Mouse (Mus musculus) lung, postnatal 14 days (tissue): ENCODE measurements around the gene Prl8a2.

Experiments used
- DNase-seq: peaks from one replicate; pipeline ENCODE4 v3.0.0; 2021

Gene Prl8a2

GRCm38 (mm10) chr13:27345373-27345772 is at the start of gene Prl8a2:
TSS of gene Prl8a2 (plus strand) at chr13:27345673.
- DNase-seq = no peak

DNA sequence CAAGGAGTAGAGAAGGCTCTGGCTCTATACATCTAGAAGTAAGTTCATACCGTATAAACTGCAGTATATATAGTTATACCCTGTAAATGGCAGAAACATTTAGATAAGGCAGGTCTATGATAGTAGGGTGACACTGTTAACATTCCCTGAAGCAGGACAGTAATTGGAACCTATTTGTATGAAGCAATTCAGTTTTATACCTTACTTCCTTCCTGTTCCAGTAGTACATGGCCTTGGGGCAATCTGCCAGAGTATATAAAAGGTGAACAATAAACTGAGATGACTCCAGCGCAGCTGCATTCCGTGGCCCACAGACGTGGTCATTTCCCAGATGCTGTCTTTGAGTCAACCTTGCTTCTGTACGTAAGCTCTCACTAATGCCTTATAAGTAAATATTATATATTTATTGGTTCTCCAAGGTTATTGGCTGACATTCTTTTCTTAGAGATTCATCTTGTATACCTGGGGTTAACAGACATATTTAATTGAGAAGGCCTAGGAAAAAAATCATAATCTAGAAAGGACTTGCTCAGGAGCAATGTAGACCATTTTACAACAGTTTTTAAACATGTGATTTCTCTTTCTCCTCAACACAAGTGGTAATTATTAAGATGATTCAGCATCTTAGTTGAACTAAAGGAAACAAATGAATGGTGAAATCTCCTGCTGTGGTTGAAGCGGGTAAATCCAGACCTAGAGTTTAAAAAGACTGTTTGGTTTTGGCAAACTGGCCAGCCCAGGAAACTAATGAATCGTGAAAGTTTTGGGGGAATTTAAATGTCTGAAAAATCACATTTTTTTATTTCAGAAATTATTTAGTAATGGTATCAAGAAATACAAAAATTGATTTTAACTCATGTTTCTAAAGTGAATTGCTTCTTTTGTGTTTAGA is 32.9 kb upstream of the Prl8a2 start, which contains the start of gene Prl6a1:
TSS of gene Prl6a1 (plus strand) at position 294 of the 892 bp plus-strand sequence.
- no peak for DNase-seq

DNA sequence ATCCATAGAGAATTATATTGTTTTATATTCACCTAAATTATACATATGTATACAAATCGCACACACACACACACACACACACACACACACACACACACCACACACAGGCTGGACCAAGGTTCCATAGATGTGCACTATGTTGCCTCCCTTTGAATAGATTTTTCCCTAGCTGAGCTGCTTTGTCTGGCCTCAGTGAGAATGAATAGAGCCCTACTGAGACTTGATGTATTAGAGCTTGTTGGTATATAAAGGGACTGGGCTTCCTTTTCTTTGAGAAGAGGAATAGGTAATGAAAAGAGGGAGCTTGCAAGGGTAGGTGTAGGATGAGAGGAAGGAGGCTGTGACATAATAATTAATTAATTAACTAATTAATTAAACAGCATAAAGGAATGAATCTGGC is 10.5 kb upstream of the Prl8a2 start:
- no peak for DNase-seq

DNA sequence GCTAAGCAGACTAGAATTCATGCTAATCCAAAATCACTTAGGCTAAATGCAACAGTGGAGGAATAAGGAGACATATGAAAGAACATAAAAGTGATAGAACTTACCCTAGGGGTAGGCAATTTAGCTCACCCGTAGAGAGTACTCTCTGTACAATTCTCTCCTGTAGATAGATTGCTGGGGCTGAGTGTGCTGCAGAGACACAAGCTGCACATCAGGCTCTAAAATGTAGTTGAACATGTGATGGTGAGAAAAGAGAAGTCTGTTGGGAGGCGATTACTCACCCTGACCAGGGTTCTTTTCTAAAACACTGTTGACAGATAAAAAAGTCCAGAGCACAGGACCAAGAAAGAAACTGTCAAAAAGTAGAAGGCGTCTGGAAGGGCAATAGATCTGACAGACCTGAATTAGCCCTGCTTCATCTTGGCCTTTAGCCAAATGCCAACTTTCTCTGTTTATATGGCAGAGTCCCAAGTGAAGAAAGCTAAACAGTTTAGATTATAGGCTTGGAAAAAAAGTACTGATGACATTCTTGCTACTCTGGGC is 2.7 kb upstream of the Prl8a2 start:
- DNase-seq = no peak

GRCm38 (mm10) chr13:27390746-27391145 is 45.3 kb downstream of the Prl8a2 start, which contains the start of gene Prl2b1:
TSS of gene Prl2b1 (minus strand) at chr13:27390846.
- DNase-seq = no peak

GRCm38 (mm10) chr13:27399061-27399724 is 53.7 kb downstream of the Prl8a2 start:
- DNase-seq = no peak
